Mouse (Mus musculus) gastrocnemius, postnatal 14 days (tissue): ENCODE results near the gene Cdh13. TPM values are rescaled to one million over a fixed set of nuclear protein-coding genes. Genes with fewer than 3 reads are reported as not detected.

Experiments used
- DNase-seq: peaks from one replicate; pipeline ENCODE4 v3.0.0; 2021; ENCODE audit warnings: mixed read lengths
- intact Hi-C: fragments of 180-260 bp; cut with DNase I; formaldehyde crosslinking; loops from one replicate; pipeline ENCODE4 v1.15.1; 2025; ENCODE audit warnings: low total_unique reads
- total RNA-seq, 2 experiments: library from RNA; stranded (reverse); gene quantifications; 2 replicates each; pipeline ENCODE4 v1.2.3; 2021

The Cdh13 gene
- total RNA-seq, 2 experiments from 2014 or later, result 77.5 to 130 TPM

GRCm38 (mm10) chr8:118951766-118952741 lies 668.5 kb downstream of the Cdh13 start:
- DNase-seq, result no peak
- intact Hi-C loops, result no loop called here

- intact Hi-C loops, result no loop called here
- no peak for DNase-seq
These were observed 672.6 kb downstream of the Cdh13 start for GRCm38 (mm10) chr8:118956109-118956508.

- intact Hi-C loops, result no loop called here
- DNase-seq, result peak; percentile 22
These were observed 678.5 kb downstream of the Cdh13 start for GRCm38 (mm10) chr8:118961877-118962545.

GRCm38 (mm10) chr8:118965101-118965840 lies 681.7 kb downstream of the Cdh13 start:
- intact Hi-C loops, result no loop called here
- no peak for DNase-seq

GRCm38 (mm10) chr8:118968896-118969295 lies 685.4 kb downstream of the Cdh13 start:
- intact Hi-C loops, result no loop called here

GRCm38 (mm10) chr8:118979800-118980199 lies 696.3 kb downstream of the Cdh13 start:
- DNase-seq, result peak; percentile 15
- intact Hi-C loops, result no loop called here

More at GRCm38 (mm10) chr8:118968896-118969295, 685.4 kb downstream of the Cdh13 start:
- DNase-seq, result no peak

GRCm38 (mm10) chr8:118983724-118984123 lies 700.2 kb downstream of the Cdh13 start:
- intact Hi-C loops, result no loop called here
- DNase-seq, result no peak

- intact Hi-C loops, result no loop called here
- no peak for DNase-seq
These were observed 703.3 kb downstream of the Cdh13 start for GRCm38 (mm10) chr8:118986796-118987195.

GRCm38 (mm10) chr8:118995641-118996188 lies 712.2 kb downstream of the Cdh13 start:
- intact Hi-C loops, result no loop called here
- no peak for DNase-seq

GRCm38 (mm10) chr8:119000595-119000994 lies 717.1 kb downstream of the Cdh13 start:
- intact Hi-C loops, result no loop called here
- DNase-seq, result no peak

- no peak for DNase-seq
- intact Hi-C loops, result no loop called here
These were observed 721.3 kb downstream of the Cdh13 start for GRCm38 (mm10) chr8:119004821-119005220.

- intact Hi-C loops, result no loop called here
- no peak for DNase-seq
These were observed 735.1 kb downstream of the Cdh13 start for GRCm38 (mm10) chr8:119018675-119019074.

- DNase-seq, result no peak
- intact Hi-C loops, result no loop called here
These were observed 737.2 kb downstream of the Cdh13 start for GRCm38 (mm10) chr8:119020781-119021180.

- DNase-seq, result no peak
- intact Hi-C loops, result no loop called here
These were observed 737.9 kb downstream of the Cdh13 start for GRCm38 (mm10) chr8:119021478-119021877.

- intact Hi-C loops, result no loop called here
- DNase-seq, result no peak
These were observed 738.9 kb downstream of the Cdh13 start for GRCm38 (mm10) chr8:119022301-119022870.

- intact Hi-C loops, result no loop called here
- no peak for DNase-seq
These were observed 749.9 kb downstream of the Cdh13 start for GRCm38 (mm10) chr8:119033398-119033797.

GRCm38 (mm10) chr8:119034037-119034436 lies 750.5 kb downstream of the Cdh13 start:
- intact Hi-C loops, result no loop called here
- DNase-seq, result no peak

- intact Hi-C loops, result no loop called here
- peak; percentile 20 for DNase-seq
These were observed 751.6 kb downstream of the Cdh13 start for GRCm38 (mm10) chr8:119035126-119035525.

- intact Hi-C loops, result no loop called here
- DNase-seq, result no peak
These were observed 754.0 kb downstream of the Cdh13 start for GRCm38 (mm10) chr8:119037571-119037970.
